16 mouse cellular contexts compared by ENCODE assay signal in the genomic region with DNA sequence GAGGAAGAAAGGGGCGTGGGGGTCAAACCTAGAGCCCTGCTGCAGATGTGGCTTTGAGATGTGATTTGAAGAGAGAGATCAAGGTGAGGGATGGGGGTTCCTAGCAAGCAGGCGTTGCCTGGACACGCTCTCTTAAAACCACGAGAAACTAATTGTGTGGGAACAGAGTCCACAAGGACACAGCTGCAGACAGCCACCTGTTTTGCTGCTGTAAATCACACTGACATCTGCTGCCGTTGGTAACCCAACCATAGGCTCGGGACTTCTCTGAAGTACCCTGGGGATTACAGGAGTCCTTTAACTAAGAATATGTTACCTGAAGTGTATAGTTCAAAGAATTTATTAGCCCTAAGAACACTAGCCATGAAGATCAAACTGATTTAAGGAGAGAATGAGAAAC.
DNase-seq lines count a peak whose midpoint lies in the region; ATAC-seq lines count a peak whose summit lies in the region.
"Had no signal": no experiment of that assay in that cellular context is flagged by ENCODE, and none has a peak within 500 bp of the region (broad histone marks: within the 10 kb centered on the region; RNA-seq: fewer than 3 reads in every experiment).

No protein-coding gene starts in this region.

- no peak for DNase-seq in kidney, postnatal 36 days
- peak; percentile 49 for DNase-seq in embryo, embryonic 11 days
- DNase-seq in large intestine, adult 2 months (ENCODE audit: low read depth, low spot score): peak; percentile 32
- DNase-seq in spleen, postnatal 10 days (ENCODE audit: low spot score in 2 of 2): no peak
- DNase-seq: cerebellum, adult 18-20 months; heart, postnatal 36 days; lung, embryonic 14.5 days; thymus, postnatal 4 days had no signal

- 0 out of 2 replicates have a peak, but pooled peaks cover 3% of the 10 kb centered on the region for H3K4me1 ChIP-seq in kidney, embryonic 14.5 days (ENCODE audit: control insufficient read depth, insufficient read depth, low read length)
- peaks cover 4% of the 10 kb centered on the region; the same call in 1 of the 2 replicates for H3K4me1 ChIP-seq in neural tube, embryonic 12.5 days
- H3K4me1 ChIP-seq: heart, embryonic 12.5 days; midbrain, embryonic 13.5 days had no signal

- 10% methylated on average over 6 of the region's 6 CpGs for WGBS in kidney, embryonic 14.5 days
- WGBS in large intestine, adult 2 months: 5% methylated on average over 6 of the region's 6 CpGs
- 19% methylated on average over 6 of the region's 6 CpGs for WGBS in neural tube, embryonic 12.5 days

- no peaks in the 10 kb centered on the region for H3K36me3 ChIP-seq in kidney, embryonic 14.5 days (ENCODE audit: control insufficient read depth, insufficient read depth, low read length)
- H3K36me3 ChIP-seq in neural tube, embryonic 12.5 days: no peaks in the 10 kb centered on the region
- H3K36me3 ChIP-seq: heart, embryonic 12.5 days; midbrain, embryonic 13.5 days had no signal

- no peaks in the 10 kb centered on the region for H3K27me3 ChIP-seq in kidney, embryonic 14.5 days (ENCODE audit: control insufficient read depth, insufficient read depth, low read length)
- no peaks in the 10 kb centered on the region for H3K27me3 ChIP-seq in neural tube, embryonic 12.5 days (replicated peaks)
- H3K27me3 ChIP-seq: heart, embryonic 12.5 days; midbrain, embryonic 13.5 days had no signal

- H3K9ac ChIP-seq in kidney, embryonic 14.5 days (ENCODE audit: low read depth, low read length): no peak overlapping the region
- H3K9ac ChIP-seq in neural tube, embryonic 12.5 days: no peak overlapping the region
- H3K9ac ChIP-seq: heart, embryonic 12.5 days; lung, embryonic 14.5 days; midbrain, embryonic 13.5 days had no signal

- ATAC-seq in kidney, embryonic 14.5 days (ENCODE audit: low FRiP score, low TSS enrichment): peak; percentile 82
- ATAC-seq in neural tube, embryonic 12.5 days (ENCODE audit: low FRiP score, low read depth): peak; percentile 71
- no peak for ATAC-seq in erythroblast, adult 5-6 weeks (replicated peaks; ENCODE audit: low FRiP score, poor library complexity, severe bottlenecking)
- ATAC-seq: hindbrain, postnatal 0 days; midbrain, embryonic 13.5 days had no signal

- no peak overlapping the region for H3K27ac ChIP-seq in kidney, embryonic 14.5 days (ENCODE audit: low read depth, low read length)
- no peak overlapping the region for H3K27ac ChIP-seq in neural tube, embryonic 12.5 days
- H3K27ac ChIP-seq: hindbrain, postnatal 0 days; left cerebral cortex, adult 2 months; macrophage; midbrain, embryonic 13.5 days had no signal

- no peak overlapping the region for H3K4me3 ChIP-seq in kidney, embryonic 14.5 days (ENCODE audit: low read length)
- no peak overlapping the region for H3K4me3 ChIP-seq in neural tube, embryonic 12.5 days
- H3K4me3 ChIP-seq: heart, embryonic 12.5 days; left cerebral cortex, adult 2 months; midbrain, embryonic 13.5 days had no signal

- H3K9me3 ChIP-seq in kidney, embryonic 14.5 days (ENCODE audit: control insufficient read depth, low read length): no peaks in the 10 kb centered on the region
- no peaks in the 10 kb centered on the region for H3K9me3 ChIP-seq in neural tube, embryonic 12.5 days
- H3K9me3 ChIP-seq: heart, embryonic 12.5 days; midbrain, embryonic 13.5 days had no signal

- no peak overlapping the region for H3K4me2 ChIP-seq in kidney, embryonic 14.5 days (replicated peaks; ENCODE audit: low read depth, low read length)
- no peak overlapping the region for H3K4me2 ChIP-seq in neural tube, embryonic 12.5 days (replicated peaks)
- H3K4me2 ChIP-seq: heart, embryonic 12.5 days; lung, embryonic 14.5 days; midbrain, embryonic 13.5 days had no signal

Comparison
In these comparisons a context has a peak if more than half of its experiments do, and no peak if none do; other contexts are left out.
1. DNase-seq: peak in embryo, embryonic 11 days (single experiment) and large intestine, adult 2 months (single experiment); none in kidney, postnatal 36 days (0 of 2) and spleen, postnatal 10 days (0 of 2).